Mouse (Mus musculus) CH12.LX (cell line): ENCODE data around the gene Lpar5. TPM values are rescaled to one million over a fixed set of nuclear protein-coding genes. Genes with fewer than 3 reads are reported as not detected.
"Not testable (repeated sequence)": the region's sequence is repeated elsewhere in the genome, so short reads cannot be mapped to it uniquely, and the experiment has no call there.

ENCODE experiments used
- DNase-seq: peaks from one replicate; pipeline ENCODE4 v3.0.0-alpha.2; 2013; ENCODE audit errors: extremely low read depth
- H3K27ac ChIP-seq: 2 replicates; pipeline ENCODE4 v1.5.1; 2012; ENCODE audit warnings: low read depth, mild to moderate bottlenecking, control low read depth, moderate library complexity; ENCODE audit not compliant: insufficient read depth
- H3K27me3 ChIP-seq: replicated peaks from 2 replicates; pipeline ENCODE3; 2012; ENCODE audit warnings: inconsistent platforms
- H3K36me3 ChIP-seq, 2 experiments: replicated peaks in 1 of 2; 2 replicates each; pipeline versions ENCODE3 to v1.6.1; 2012; ENCODE audit warnings: inconsistent platforms in 1 of 2, low read length in 1 of 2, mild to moderate bottlenecking in 1 of 2, mixed read lengths in 1 of 2, moderate library complexity in 1 of 2; ENCODE audit not compliant: control insufficient read depth in 1 of 2, insufficient read depth in 1 of 2
- H3K4me1 ChIP-seq, 2 experiments: 2 replicates each; pipeline ENCODE4 v1.6.1; 2012; ENCODE audit warnings: inconsistent platforms in 1 of 2, moderate library complexity in 1 of 2; ENCODE audit not compliant: insufficient read depth in 2 of 2, control insufficient read depth in 1 of 2
- H3K4me2 ChIP-seq: 2 replicates; pipeline ENCODE4 v1.6.1; 2012; ENCODE audit warnings: low read depth, mild to moderate bottlenecking, control low read depth; ENCODE audit not compliant: poor library complexity, insufficient read depth, severe bottlenecking
- H3K4me3 ChIP-seq, 3 experiments: fragments of 150-350 bp in 1 of 3; sonication (generic) in 1 of 3; replicated peaks in 1 of 3; 2 replicates each; pipeline versions ENCODE3 to v1.5.1; 2011 to 2012; ENCODE audit warnings: low read depth in 2 of 3, low read length in 2 of 3, mild to moderate bottlenecking in 2 of 3, moderate library complexity in 2 of 3, control low read depth in 1 of 3, improper control_type of control experiment in 1 of 3, inconsistent platforms in 1 of 3, mixed read lengths in 1 of 3; ENCODE audit not compliant: poor library complexity in 1 of 3
- H3K79me2 ChIP-seq: replicated peaks from 2 replicates; pipeline ENCODE4 v1.6.1; 2012; ENCODE audit warnings: mild to moderate bottlenecking, moderate library complexity; ENCODE audit not compliant: control insufficient read depth, poor library complexity, insufficient read depth, severe bottlenecking; ENCODE audit errors: extremely low read depth
- H3K9ac ChIP-seq: 2 replicates; pipeline ENCODE4 v1.6.1; 2012; ENCODE audit warnings: low read depth, mild to moderate bottlenecking, control low read depth, moderate library complexity; ENCODE audit not compliant: insufficient read depth
- H3K9me3 ChIP-seq: replicated peaks from 2 replicates; pipeline ENCODE3; 2012; ENCODE audit warnings: low read length, inconsistent platforms, mixed read lengths
- BHLHE40 ChIP-seq: IDR thresholded peaks from 2 replicates; pipeline ENCODE4 v1.6.1; 2011; ENCODE audit warnings: mild to moderate bottlenecking, low read depth, low read length, improper control_type of control experiment
- CTCF ChIP-seq, 2 experiments: IDR thresholded peaks in 1 of 2; conservative IDR thresholded peaks in 1 of 2; 2 replicates each; pipeline ENCODE4 v1.5.1; 2011 to 2012; ENCODE audit warnings: low read depth in 2 of 2, low read length in 2 of 2, improper control_type of control experiment in 1 of 2, inconsistent platforms in 1 of 2, mild to moderate bottlenecking in 1 of 2, moderate library complexity in 1 of 2
- E2F4 ChIP-seq: IDR thresholded peaks from 2 replicates; pipeline ENCODE4 v1.6.1; 2011; ENCODE audit warnings: low read depth, low read length, improper control_type of control experiment; ENCODE audit not compliant: insufficient replicate concordance
- GABPA ChIP-seq: IDR thresholded peaks from 2 replicates; pipeline ENCODE4 v1.6.1; 2012; ENCODE audit warnings: low read depth, low read length, improper control_type of control experiment, inconsistent platforms; ENCODE audit not compliant: insufficient replicate concordance
- HCFC1 ChIP-seq: IDR thresholded peaks from 2 replicates; pipeline ENCODE4 v1.6.1; 2012; ENCODE audit warnings: low read depth, mild to moderate bottlenecking, inconsistent platforms, low read length, improper control_type of control experiment
- JUN ChIP-seq: IDR thresholded peaks from 2 replicates; pipeline ENCODE4 v1.6.1; 2011; ENCODE audit warnings: low read depth, mild to moderate bottlenecking, low read length, improper control_type of control experiment, moderate library complexity; ENCODE audit not compliant: insufficient read depth
- JUND ChIP-seq: conservative IDR thresholded peaks from 2 replicates; pipeline ENCODE4 v1.6.1; 2011; ENCODE audit warnings: low read depth, low read length, improper control_type of control experiment
- MAFK ChIP-seq: IDR thresholded peaks from 2 replicates; pipeline ENCODE4 v1.6.1; 2011; ENCODE audit warnings: low read length, improper control_type of control experiment; ENCODE audit not compliant: insufficient replicate concordance
- MAX ChIP-seq: IDR thresholded peaks from 2 replicates; pipeline ENCODE4 v1.6.1; 2011; ENCODE audit warnings: low read length, improper control_type of control experiment
- MEF2A ChIP-seq: IDR thresholded peaks from 2 replicates; pipeline ENCODE4 v1.6.1; 2014; ENCODE audit warnings: low read depth, mild to moderate bottlenecking, inconsistent platforms, low read length, improper control_type of control experiment, borderline replicate concordance
- MXI1 ChIP-seq: IDR thresholded peaks from 2 replicates; pipeline ENCODE4 v1.6.1; 2011; ENCODE audit warnings: mild to moderate bottlenecking, low read depth, low read length, improper control_type of control experiment
- NELFE ChIP-seq: IDR thresholded peaks from 2 replicates; pipeline ENCODE4 v1.6.1; 2011; ENCODE audit warnings: low read depth, low read length, improper control_type of control experiment
- POLR2A ChIP-seq: IDR thresholded peaks from 2 replicates; pipeline ENCODE4 v1.6.1; 2011; ENCODE audit warnings: low read depth, mild to moderate bottlenecking, improper control_type of control experiment, low read length
- RAD21 ChIP-seq: IDR thresholded peaks from 2 replicates; pipeline ENCODE4 v1.6.1; 2011; ENCODE audit warnings: low read depth, mild to moderate bottlenecking, low read length, improper control_type of control experiment, moderate library complexity
- RCOR1 ChIP-seq: conservative IDR thresholded peaks from 2 replicates; pipeline ENCODE4 v1.6.1; 2012; ENCODE audit warnings: low read depth, mild to moderate bottlenecking, inconsistent platforms, low read length, improper control_type of control experiment
- SMC3 ChIP-seq: IDR thresholded peaks from 2 replicates; pipeline ENCODE4 v1.6.1; 2011; ENCODE audit warnings: low read depth, low read length, improper control_type of control experiment
- TCF12 ChIP-seq: IDR thresholded peaks from 2 replicates; pipeline ENCODE4 v1.6.1; 2014; ENCODE audit warnings: low read depth, mild to moderate bottlenecking, inconsistent platforms, low read length, improper control_type of control experiment
- ZC3H11A ChIP-seq: IDR thresholded peaks from 2 replicates; pipeline ENCODE4 v1.6.1; 2012; ENCODE audit warnings: low read depth, mild to moderate bottlenecking, inconsistent platforms, low read length, improper control_type of control experiment
- dilution Hi-C: fragments of 300-500 bp; cut with MboI; formaldehyde crosslinking; loops from 2 replicates; pipeline ENCODE4 v1.14.3; 2020; ENCODE audit warnings: low sequenced_read_pairs; ENCODE audit not compliant: extremely low pct_unique_long_range_greater_than_20kb, extremely low pct_ligation_motif_present
- in situ Hi-C: fragments of 300-500 bp; cut with MboI; formaldehyde crosslinking; loops from 3 replicates; pipeline ENCODE4 v1.14.3; 2019; ENCODE audit warnings: low sequenced_read_pairs, low pct_ligation_motif_present, low pct_unique_long_range_greater_than_20kb, mixed read lengths
- polyA plus RNA-seq: library from polyadenylated mRNA; unstranded; fragments of >175 nt; gene quantifications from 2 replicates; pipeline ENCODE4 v1.2.1, GENCODE M21; 2012; ENCODE audit warnings: low read depth; ENCODE audit not compliant: insufficient read length
- total RNA-seq, 2 experiments: library from RNA; depleted of rRNA; stranded (reverse); fragments of 300-350 nt in 1 of 2; fragments of >200 nt in 1 of 2; gene quantifications; 2 replicates each; pipeline ENCODE4 v1.2.3; 2012 to 2014

The Lpar5 gene
- total RNA-seq (2012; rRNA removed): 4.4 and 4.5 TPM in 2 replicates
- 3.3 and 4.8 TPM in 2 replicates for total RNA-seq (2014; rRNA removed)
- polyA plus RNA-seq: 14.4 and 25.9 TPM in 2 replicates

DNA sequence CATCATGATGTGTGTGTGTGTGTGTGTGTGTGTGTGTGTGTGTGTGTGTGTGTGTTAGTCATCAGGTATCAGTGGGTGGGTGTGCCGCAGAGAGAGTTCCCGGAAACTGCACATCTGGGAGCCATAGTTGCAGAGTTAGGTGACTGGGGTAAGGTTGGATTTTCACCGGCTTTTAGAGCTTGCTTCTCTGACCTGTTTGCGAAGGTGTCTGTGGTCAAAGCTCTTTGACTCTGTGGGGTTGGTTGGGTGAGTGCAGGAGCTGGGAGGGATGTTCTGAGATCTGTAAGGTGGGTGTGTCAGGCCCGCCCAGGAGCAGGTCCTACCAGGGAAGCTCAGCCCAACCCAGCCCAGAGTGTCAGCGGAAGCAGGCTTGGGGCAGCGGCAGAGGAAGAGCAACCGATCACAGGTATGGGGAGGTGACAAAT is at the start of gene Lpar5:
TSS of gene Lpar5 (plus strand) at position 350 of the 425 bp plus-strand sequence.
- Histone ChIP-seq H3K4me2 (peak within 1 kb of the TSS; percentile 31; the same call in 1 of the 2 replicates), H3K9ac (no peak within 1 kb of the TSS)
- in situ Hi-C loops: no loop called here

DNA sequence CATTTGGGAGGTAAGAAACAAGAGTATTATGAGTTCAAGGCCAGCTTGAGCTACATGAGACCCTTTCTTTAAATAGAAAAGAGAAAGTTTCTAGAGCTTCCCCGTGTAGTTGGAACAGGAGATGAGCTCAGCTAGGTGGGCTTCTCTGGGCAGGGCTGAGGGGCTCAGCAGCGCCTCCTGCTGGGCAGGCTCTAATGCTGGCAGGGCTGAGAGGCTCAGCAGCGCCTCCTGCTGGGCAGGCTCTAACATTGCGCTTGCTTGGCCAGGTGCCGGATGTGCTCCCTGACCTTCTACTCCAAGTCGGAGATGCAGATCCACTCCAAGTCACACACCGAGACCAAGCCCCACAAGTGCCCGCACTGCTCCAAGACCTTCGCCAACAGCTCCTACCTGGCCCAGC is 37.2 kb upstream of the Lpar5 start:
- TF ChIP-seq RAD21 (peak; percentile 61), NELFE (peak; percentile 84; the same call in 1 of the 2 replicates), MEF2A (peak; percentile 26; the same call in 1 of the 2 replicates), HCFC1 (peak; percentile 34; the same call in 1 of the 2 replicates), SMC3 (peak; percentile 89), CTCF (conservative IDR thresholded peaks at IDR 0.05 in 1 of 2, IDR thresholded peaks at IDR 0.05 in 1 of 2; ENCODE audit: low read depth in 2 of 2, low read length in 2 of 2) (peak; percentile 89 to 98), TCF12 (0 out of 2 replicates have a peak, but pooled peaks have one; percentile 23)
- peaks cover 48 to 86% of the 10 kb centered on the region in 2 experiments for H3K36me3 ChIP-seq
- H3K4me2 ChIP-seq, H3K79me2 ChIP-seq, dilution Hi-C loops, H3K27me3 ChIP-seq, H3K9me3 ChIP-seq, H3K9ac ChIP-seq, H3K27ac ChIP-seq, H3K4me3 ChIP-seq, H3K4me1 ChIP-seq: not testable (repeated sequence)
- in situ Hi-C loops: loop anchor here (25.0 kb wide), 1 partner anchor 168 kb away; the partner anchor contains the start of genes Gpr162 and P3h3
- peak; percentile 70 for DNase-seq

More for the DNA sequence above, at the start of gene Lpar5:
- dilution Hi-C loops: no loop called here
- peak within 1 kb of the TSS in 2 of 3 experiments; percentile 25 to 29 for H3K4me3 ChIP-seq
- no peak within 1 kb of the TSS for H3K27ac ChIP-seq
- H3K9me3 ChIP-seq: no peaks in the 10 kb centered on the region
- peaks cover 8 to 24% of the 10 kb centered on the region in 2 experiments for H3K4me1 ChIP-seq
- no peaks in the 10 kb centered on the region for H3K27me3 ChIP-seq
- TF ChIP-seq JUN (no peak), HCFC1 (no peak), GABPA (no peak), POLR2A (no peak), BHLHE40 (no peak), JUND (no peak), E2F4 (no peak), MAX (no peak), MAFK (no peak), RCOR1 (no peak), ZC3H11A (no peak), NELFE (no peak), MXI1 (no peak)
- H3K36me3 ChIP-seq: no peaks in the 10 kb centered on the region
- no peak for DNase-seq
- H3K79me2 ChIP-seq: no peaks in the 10 kb centered on the region
